Mouse (Mus musculus) adrenal gland (tissue): ENCODE results near the gene Gfpt1.

ENCODE experiments used
- intact Hi-C: fragments of 180-260 bp; cut with DNase I; formaldehyde crosslinking; loops from one replicate; pipeline ENCODE4 v1.15.1; 2025

Gene Gfpt1

GRCm38 (mm10) chr6:87099671-87100296 lies 57.1 kb downstream of the Gfpt1 start:
- intact Hi-C loops = loop anchor here (2.0 to 10.0 kb wide), 3 partner anchors 145 to 288 kb away; partner anchors contain the start of genes Antxr1 and Gkn3

GRCm38 (mm10) chr6:87100297-87101020 lies 57.8 kb downstream of the Gfpt1 start:
- intact Hi-C loops = loop anchor here (1.0 to 10.0 kb wide), 4 partner anchors 144 to 287 kb away; partner anchors contain the start of genes Antxr1 and Gkn3

- intact Hi-C loops = loop anchor here (1.0 to 10.0 kb wide), 4 partner anchors 143 to 286 kb away; partner anchors contain the start of genes Antxr1 and Gkn3
These were observed 58.8 kb downstream of the Gfpt1 start for GRCm38 (mm10) chr6:87101281-87101954.

GRCm38 (mm10) chr6:87101955-87102353 lies 59.3 kb downstream of the Gfpt1 start:
- intact Hi-C loops = loop anchor here (1.0 to 10.0 kb wide), 4 partner anchors 143 to 285 kb away; partner anchors contain the start of genes Antxr1 and Gkn3

GRCm38 (mm10) chr6:87102421-87102911 lies 59.8 kb downstream of the Gfpt1 start:
- intact Hi-C loops = loop anchor here (5.0 to 10.0 kb wide), 2 partner anchors 142 to 285 kb away; partner anchors contain the start of gene Gkn3

GRCm38 (mm10) chr6:87103314-87103713 lies 60.7 kb downstream of the Gfpt1 start:
- intact Hi-C loops = loop anchor here (5.0 to 10.0 kb wide), 2 partner anchors 141 to 284 kb away; partner anchors contain the start of gene Gkn3

- intact Hi-C loops = loop anchor here (5.0 to 10.0 kb wide), 2 partner anchors 141 to 283 kb away; partner anchors contain the start of gene Gkn3
These were observed 61.6 kb downstream of the Gfpt1 start, which contains the start of gene D6Ertd527e for GRCm38 (mm10) chr6:87104123-87104796. TSS of gene D6Ertd527e (plus strand) at chr6:87104746.

- intact Hi-C loops = no loop called here
These were observed 68.8 kb downstream of the Gfpt1 start for GRCm38 (mm10) chr6:87111493-87111892.

- intact Hi-C loops = no loop called here
These were observed 69.5 kb downstream of the Gfpt1 start for GRCm38 (mm10) chr6:87112125-87112524.

GRCm38 (mm10) chr6:87115981-87116380 lies 73.3 kb downstream of the Gfpt1 start:
- intact Hi-C loops = no loop called here

GRCm38 (mm10) chr6:87116596-87116995 lies 74.0 kb downstream of the Gfpt1 start:
- intact Hi-C loops = no loop called here

- intact Hi-C loops = no loop called here
These were observed 76.6 kb downstream of the Gfpt1 start for GRCm38 (mm10) chr6:87119066-87119837.

GRCm38 (mm10) chr6:87119975-87120374 lies 77.3 kb downstream of the Gfpt1 start:
- intact Hi-C loops = no loop called here

GRCm38 (mm10) chr6:87120661-87121060 lies 78.0 kb downstream of the Gfpt1 start:
- intact Hi-C loops = no loop called here

GRCm38 (mm10) chr6:87121961-87122360 lies 79.3 kb downstream of the Gfpt1 start:
- intact Hi-C loops = no loop called here

- intact Hi-C loops = no loop called here
These were observed 80.8 kb downstream of the Gfpt1 start for GRCm38 (mm10) chr6:87123406-87123805.

GRCm38 (mm10) chr6:87123973-87124372 lies 81.3 kb downstream of the Gfpt1 start:
- intact Hi-C loops = no loop called here

GRCm38 (mm10) chr6:87127049-87127753 lies 84.6 kb downstream of the Gfpt1 start:
- intact Hi-C loops = no loop called here

GRCm38 (mm10) chr6:87129861-87130260 lies 87.2 kb downstream of the Gfpt1 start:
- intact Hi-C loops = no loop called here
